In genomic region chr13:113794039-113794704, GRCm38 (mm10) we compare ENCODE assay signal across 8 mouse cellular contexts. TPM values are rescaled to one million over a fixed set of nuclear protein-coding genes. Genes with fewer than 3 reads are reported as not detected.
A peak's percentile ranks its signal among the peaks of the same experiment; 100 is the strongest.
DNase-seq lines count a peak whose midpoint lies in the region; ATAC-seq and TF ChIP-seq lines count a peak whose summit lies in the region.

Gene Arl15, plus strand, starts transcription at chr13:113794505.

- WGBS in heart, embryonic 12.5 days = under 1% methylated on average over 48 of the region's 49 CpGs
- WGBS in kidney, postnatal 0 days = under 1% methylated on average over 49 of the region's 49 CpGs
- WGBS in liver, embryonic 11.5 days = under 1% methylated on average over 49 of the region's 49 CpGs
- WGBS in stomach, embryonic 14.5 days = under 1% methylated on average over 49 of the region's 49 CpGs

- H3K27me3 ChIP-seq in C2C12 (ENCODE audit: control insufficient read depth, insufficient read depth, insufficient read length) = no peaks in the 10 kb centered on the region
- H3K27me3 ChIP-seq in erythroblast, embryonic 14.5 days (ENCODE audit: control insufficient read depth) = no peaks in the 10 kb centered on the region
- H3K27me3 ChIP-seq in heart, embryonic 12.5 days (replicated peaks) = no peaks in the 10 kb centered on the region
- H3K27me3 ChIP-seq in kidney, postnatal 0 days (ENCODE audit: insufficient read depth, low read length) = no peaks in the 10 kb centered on the region
- H3K27me3 ChIP-seq in liver, embryonic 11.5 days (replicated peaks; ENCODE audit: control insufficient read depth, insufficient read depth, low read length) = no peaks in the 10 kb centered on the region
- no peaks in the 10 kb centered on the region for H3K27me3 ChIP-seq in stomach, embryonic 14.5 days (ENCODE audit: control insufficient read depth, insufficient read depth, low read length)

- DNase-seq in brain, embryonic 14.5 days (ENCODE audit: low read depth) = peak; percentile 99
- DNase-seq in kidney, postnatal 0 days (ENCODE audit: low spot score) = peak; percentile 99
- peak; percentile 99 for DNase-seq in liver, embryonic 11.5 days (ENCODE audit: low spot score)
- DNase-seq in naive thymus-derived CD4-positive, alpha-beta T cell, adult 2 months (ENCODE audit: low read depth) = peak; percentile 97

- peak; percentile 99 for TF ChIP-seq POLR2A in brain, embryonic 14.5 days (IDR thresholded peaks at IDR 0.05; ENCODE audit: borderline replicate concordance, extremely low read depth, insufficient read depth, insufficient read length, poor library complexity, severe bottlenecking)

- no peaks in the 10 kb centered on the region for H3K9me3 ChIP-seq in erythroblast, embryonic 14.5 days (ENCODE audit: control insufficient read depth, low read length)
- no peaks in the 10 kb centered on the region for H3K9me3 ChIP-seq in heart, embryonic 12.5 days (replicated peaks)
- H3K9me3 ChIP-seq in kidney, postnatal 0 days (replicated peaks; ENCODE audit: low read length) = no peaks in the 10 kb centered on the region
- H3K9me3 ChIP-seq in liver, embryonic 11.5 days (ENCODE audit: control insufficient read depth, low read length) = no peaks in the 10 kb centered on the region
- no peaks in the 10 kb centered on the region for H3K9me3 ChIP-seq in stomach, embryonic 14.5 days (ENCODE audit: control insufficient read depth, low read depth, low read length)

- peak within 1 kb of the TSS; percentile 71 for H3ac ChIP-seq in C2C12 (ENCODE audit: control insufficient read depth, insufficient read length, low read depth)

- peak within 1 kb of the TSS; percentile 90 for H3K9ac ChIP-seq in heart, embryonic 12.5 days
- H3K9ac ChIP-seq in kidney, postnatal 0 days (ENCODE audit: low read depth, low read length) = peak within 1 kb of the TSS; percentile 79
- peak within 1 kb of the TSS; percentile 92 for H3K9ac ChIP-seq in liver, embryonic 11.5 days (ENCODE audit: low read depth, low read length)
- peak within 1 kb of the TSS; percentile 79 for H3K9ac ChIP-seq in stomach, embryonic 14.5 days (replicated peaks; ENCODE audit: low read depth, low read length)

- H3K4me1 ChIP-seq in erythroblast, embryonic 14.5 days (ENCODE audit: control insufficient read depth) = peaks cover 36% of the 10 kb centered on the region
- peaks cover 27% of the 10 kb centered on the region for H3K4me1 ChIP-seq in heart, embryonic 12.5 days (replicated peaks)
- peaks cover 14% of the 10 kb centered on the region for H3K4me1 ChIP-seq in kidney, postnatal 0 days (replicated peaks; ENCODE audit: insufficient read depth, low read length)
- H3K4me1 ChIP-seq in liver, embryonic 11.5 days (replicated peaks; ENCODE audit: control insufficient read depth, insufficient read depth, low read length) = peaks cover 18% of the 10 kb centered on the region
- H3K4me1 ChIP-seq in stomach, embryonic 14.5 days (ENCODE audit: control insufficient read depth, insufficient read depth, low read length) = 0 out of 2 replicates have a peak, but pooled peaks cover 7% of the 10 kb centered on the region

- peak; percentile 50 for TF ChIP-seq CTCF in C2C12 (IDR thresholded peaks at IDR 0.05; ENCODE audit: control insufficient read depth, insufficient read depth, insufficient read length)
- peak; percentile 53; the same call in 1 of the 2 replicates for TF ChIP-seq CTCF in brain, embryonic 14.5 days (IDR thresholded peaks at IDR 0.05; ENCODE audit: borderline replicate concordance, extremely low read depth, insufficient read depth, insufficient read length)
- peak; percentile 74 for TF ChIP-seq CTCF in kidney, postnatal 0 days (IDR thresholded peaks at IDR 0.05; ENCODE audit: low read depth)

- no peaks in the 10 kb centered on the region for H3K36me3 ChIP-seq in C2C12 (ENCODE audit: control insufficient read depth, insufficient read depth)
- H3K36me3 ChIP-seq in erythroblast, embryonic 14.5 days (ENCODE audit: control insufficient read depth) = peaks cover 4% of the 10 kb centered on the region
- no peaks in the 10 kb centered on the region for H3K36me3 ChIP-seq in heart, embryonic 12.5 days
- H3K36me3 ChIP-seq in kidney, postnatal 0 days (ENCODE audit: insufficient read depth, low read length) = no peaks in the 10 kb centered on the region
- H3K36me3 ChIP-seq in liver, embryonic 11.5 days (ENCODE audit: control insufficient read depth, insufficient read depth, low read length) = no peaks in the 10 kb centered on the region
- no peaks in the 10 kb centered on the region for H3K36me3 ChIP-seq in stomach, embryonic 14.5 days (ENCODE audit: control insufficient read depth, insufficient read depth, low read length)

- peak within 1 kb of the TSS; percentile 90 for H3K27ac ChIP-seq in heart, embryonic 12.5 days (ENCODE audit: poor library complexity, severe bottlenecking)
- peak within 1 kb of the TSS; percentile 90 for H3K27ac ChIP-seq in kidney, postnatal 0 days
- H3K27ac ChIP-seq in liver, embryonic 11.5 days (ENCODE audit: low read depth, low read length) = peak within 1 kb of the TSS; percentile 91
- peak within 1 kb of the TSS; percentile 86 for H3K27ac ChIP-seq in stomach, embryonic 14.5 days (ENCODE audit: low read length)

- ATAC-seq in heart, embryonic 12.5 days (ENCODE audit: insufficient number of reproducible peaks, low FRiP score) = peak; percentile 97
- peak; percentile 95 for ATAC-seq in kidney, postnatal 0 days (replicated peaks; ENCODE audit: low FRiP score, low read depth)
- peak; percentile 96 for ATAC-seq in liver, embryonic 11.5 days (replicated peaks; ENCODE audit: low FRiP score)
- ATAC-seq in stomach, embryonic 14.5 days (ENCODE audit: insufficient number of reproducible peaks, insufficient read depth, low FRiP score, low read depth) = peak; percentile 97

- H3K4me2 ChIP-seq in heart, embryonic 12.5 days = peak within 1 kb of the TSS; percentile 87
- H3K4me2 ChIP-seq in kidney, postnatal 0 days (ENCODE audit: low read length) = peak within 1 kb of the TSS; percentile 70
- H3K4me2 ChIP-seq in liver, embryonic 11.5 days = peak within 1 kb of the TSS; percentile 94
- peak within 1 kb of the TSS; percentile 72 for H3K4me2 ChIP-seq in stomach, embryonic 14.5 days (replicated peaks; ENCODE audit: low read depth, low read length)

- peaks cover 10% of the 10 kb centered on the region for H3K79me3 ChIP-seq in C2C12 (ENCODE audit: low read depth)

- peak within 1 kb of the TSS; percentile 66 for H3K4me3 ChIP-seq in C2C12 (ENCODE audit: insufficient read depth, poor library complexity, severe bottlenecking)
- H3K4me3 ChIP-seq in erythroblast, embryonic 14.5 days (replicated peaks) = peak within 1 kb of the TSS; percentile 89
- H3K4me3 ChIP-seq in heart, embryonic 12.5 days = peak within 1 kb of the TSS; percentile 81
- H3K4me3 ChIP-seq in kidney, postnatal 0 days (replicated peaks; ENCODE audit: low read depth, low read length) = peak within 1 kb of the TSS; percentile 65
- peak within 1 kb of the TSS; percentile 87 for H3K4me3 ChIP-seq in liver, embryonic 11.5 days (ENCODE audit: low read depth, low read length)
- peak within 1 kb of the TSS; percentile 60 for H3K4me3 ChIP-seq in stomach, embryonic 14.5 days (ENCODE audit: low read depth, low read length)

- H3K79me2 ChIP-seq in C2C12 (ENCODE audit: control insufficient read depth, insufficient read depth) = peaks cover 27% of the 10 kb centered on the region

TF ChIP-seq in C2C12, 6 proteins besides CTCF, POLR2A, EP300 and RAD21:
- TF ChIP-seq CEBPB (IDR thresholded peaks at IDR 0.05; ENCODE audit: low read depth) (no peak), FOSL1 (IDR thresholded peaks at IDR 0.05; ENCODE audit: insufficient read depth, low read length, poor library complexity, severe bottlenecking) (no peak), MYOD1 (IDR thresholded peaks at IDR 0.05; ENCODE audit: control insufficient read depth, insufficient read length, low read depth) (no peak), USF1 (IDR thresholded peaks at IDR 0.05; ENCODE audit: low read depth) (no peak), MYOG (IDR thresholded peaks at IDR 0.05; ENCODE audit: control insufficient read depth, extremely low read depth, insufficient read length) (no peak), MAX (IDR thresholded peaks at IDR 0.05) (no peak)

RNA-seq across cellular contexts. Expression of gene Arl15, which starts in this region (rescaled TPM):
- 3.5 TPM for polyA plus RNA-seq in C2C12 (2012; fragmentation: generic; extraction: Trizol)
- 12.4 and 23.8 TPM in 2 replicates for polyA plus RNA-seq in brain, embryonic 14.5 days (2012; rRNA removed)
- 0.06 TPM in 1 of 2 replicates, not detected in the other for polyA plus RNA-seq in erythroblast, embryonic 14.5 days (2012)
- polyA plus RNA-seq in heart, embryonic 12.5 days (2016; fragmentation: Nextera tagmentation; extraction: Ambion mirVana) = 7.7 and 9.1 TPM in 2 replicates
- polyA plus RNA-seq in kidney, postnatal 0 days (2015; fragmentation: Nextera tagmentation; extraction: Ambion mirVana) = 10.8 and 12.6 TPM in 2 replicates
- polyA plus RNA-seq in liver, embryonic 11.5 days (2014; fragmentation: Nextera tagmentation; extraction: Ambion mirVana) = 8.7 and 9.1 TPM in 2 replicates
- polyA plus RNA-seq in stomach, embryonic 14.5 days (2014; fragmentation: Nextera tagmentation; extraction: Ambion mirVana) = 10.8 and 12.0 TPM in 2 replicates

Comparison
In these comparisons a context has a peak if more than half of its experiments do, and no peak if none do; other contexts are left out.
1. Peak in every context shown above with its lines: DNase-seq, ATAC-seq, H3K4me3 ChIP-seq and H3K27ac ChIP-seq.